Mouse (Mus musculus) G1E (cell line): ENCODE data around the gene Sec61a2.

Experiments
- CTCF ChIP-seq: IDR thresholded peaks from 2 replicates; pipeline ENCODE4 v1.5.1; 2012; ENCODE audit warnings: low read depth, low read length, inconsistent platforms, mixed read lengths
- GATA1 ChIP-seq: IDR thresholded peaks from 2 replicates; pipeline ENCODE4 v1.6.1; 2012; ENCODE audit warnings: borderline replicate concordance, low read length, inconsistent platforms, mixed read lengths
- POLR2AphosphoS5 ChIP-seq: IDR thresholded peaks from 2 replicates; pipeline ENCODE4 v1.6.1; 2012; ENCODE audit warnings: low read depth, low read length, inconsistent platforms; ENCODE audit not compliant: insufficient replicate concordance

GRCm38 (mm10) chr2:5929793-5930192, 34.6 kb upstream of the Sec61a2 start:
- TF ChIP-seq CTCF (no peak), GATA1 (no peak), POLR2AphosphoS5 (no peak)
